Mouse (Mus musculus): ENCODE measurements at regions not wholly inside any gene's neighbourhood (a gene's known extent, or its start where the extent isn't known, plus 50 kb on each side); places are given as distances from the start of the nearest gene placed in this dataset.

- no peak for TF ChIP-seq CTCF (IDR thresholded peaks at IDR 0.05; ENCODE audit: control insufficient read depth, insufficient read depth, insufficient read length)
- no peak for TF ChIP-seq USF1 (IDR thresholded peaks at IDR 0.05; ENCODE audit: low read depth)
Observed at GRCm38 (mm10) chr1:42387919-42388684, 307.5 kb upstream of the Pou3f3 start.

Measured in C2C12 (cell line).